Mouse (Mus musculus) CH12.LX (cell line): Measurements from ENCODE around the gene Crlf1. TPM values are rescaled to one million over a fixed set of nuclear protein-coding genes. Genes with fewer than 3 reads are reported as not detected.

Source experiments
- DNase-seq: peaks from one replicate; pipeline ENCODE4 v3.0.0-alpha.2; 2013; ENCODE audit errors: extremely low read depth
- H3K27ac ChIP-seq: 2 replicates; pipeline ENCODE4 v1.5.1; 2012; ENCODE audit warnings: low read depth, mild to moderate bottlenecking, control low read depth, moderate library complexity; ENCODE audit not compliant: insufficient read depth
- H3K27me3 ChIP-seq: replicated peaks from 2 replicates; pipeline ENCODE3; 2012; ENCODE audit warnings: inconsistent platforms
- H3K36me3 ChIP-seq, 2 experiments: replicated peaks in 1 of 2; 2 replicates each; pipeline versions ENCODE3 to v1.6.1; 2012; ENCODE audit warnings: inconsistent platforms in 1 of 2, low read length in 1 of 2, mild to moderate bottlenecking in 1 of 2, mixed read lengths in 1 of 2, moderate library complexity in 1 of 2; ENCODE audit not compliant: control insufficient read depth in 1 of 2, insufficient read depth in 1 of 2
- H3K4me1 ChIP-seq, 2 experiments: 2 replicates each; pipeline ENCODE4 v1.6.1; 2012; ENCODE audit warnings: inconsistent platforms in 1 of 2, moderate library complexity in 1 of 2; ENCODE audit not compliant: insufficient read depth in 2 of 2, control insufficient read depth in 1 of 2
- H3K4me2 ChIP-seq: 2 replicates; pipeline ENCODE4 v1.6.1; 2012; ENCODE audit warnings: low read depth, mild to moderate bottlenecking, control low read depth; ENCODE audit not compliant: poor library complexity, insufficient read depth, severe bottlenecking
- H3K4me3 ChIP-seq, 3 experiments: fragments of 150-350 bp in 1 of 3; sonication (generic) in 1 of 3; replicated peaks in 1 of 3; 2 replicates each; pipeline versions ENCODE3 to v1.5.1; 2011 to 2012; ENCODE audit warnings: low read depth in 2 of 3, low read length in 2 of 3, mild to moderate bottlenecking in 2 of 3, moderate library complexity in 2 of 3, control low read depth in 1 of 3, improper control_type of control experiment in 1 of 3, inconsistent platforms in 1 of 3, mixed read lengths in 1 of 3; ENCODE audit not compliant: poor library complexity in 1 of 3
- H3K79me2 ChIP-seq: replicated peaks from 2 replicates; pipeline ENCODE4 v1.6.1; 2012; ENCODE audit warnings: mild to moderate bottlenecking, moderate library complexity; ENCODE audit not compliant: control insufficient read depth, poor library complexity, insufficient read depth, severe bottlenecking; ENCODE audit errors: extremely low read depth
- H3K9ac ChIP-seq: 2 replicates; pipeline ENCODE4 v1.6.1; 2012; ENCODE audit warnings: low read depth, mild to moderate bottlenecking, control low read depth, moderate library complexity; ENCODE audit not compliant: insufficient read depth
- H3K9me3 ChIP-seq: replicated peaks from 2 replicates; pipeline ENCODE3; 2012; ENCODE audit warnings: low read length, inconsistent platforms, mixed read lengths
- BHLHE40 ChIP-seq: IDR thresholded peaks from 2 replicates; pipeline ENCODE4 v1.6.1; 2011; ENCODE audit warnings: mild to moderate bottlenecking, low read depth, low read length, improper control_type of control experiment
- CHD1 ChIP-seq: IDR thresholded peaks from 2 replicates; pipeline ENCODE4 v1.6.1; 2012; ENCODE audit warnings: low read depth, low read length, improper control_type of control experiment, inconsistent platforms
- CHD2 ChIP-seq: IDR thresholded peaks from 2 replicates; pipeline ENCODE4 v1.6.1; 2011; ENCODE audit warnings: low read length, improper control_type of control experiment
- CTCF ChIP-seq, 2 experiments: IDR thresholded peaks in 1 of 2; conservative IDR thresholded peaks in 1 of 2; 2 replicates each; pipeline ENCODE4 v1.5.1; 2011 to 2012; ENCODE audit warnings: low read depth in 2 of 2, low read length in 2 of 2, improper control_type of control experiment in 1 of 2, inconsistent platforms in 1 of 2, mild to moderate bottlenecking in 1 of 2, moderate library complexity in 1 of 2
- E2F4 ChIP-seq: IDR thresholded peaks from 2 replicates; pipeline ENCODE4 v1.6.1; 2011; ENCODE audit warnings: low read depth, low read length, improper control_type of control experiment; ENCODE audit not compliant: insufficient replicate concordance
- ELF1 ChIP-seq: IDR thresholded peaks from 2 replicates; pipeline ENCODE4 v1.6.1; 2014; ENCODE audit warnings: low read depth, mild to moderate bottlenecking, inconsistent platforms, low read length, improper control_type of control experiment
- EP300 ChIP-seq: IDR thresholded peaks from 2 replicates; pipeline ENCODE4 v1.6.1; 2011; ENCODE audit warnings: low read length, improper control_type of control experiment
- ETS1 ChIP-seq: conservative IDR thresholded peaks from 2 replicates; pipeline ENCODE4 v1.6.1; 2012; ENCODE audit warnings: low read depth, mild to moderate bottlenecking, inconsistent platforms, low read length, improper control_type of control experiment, moderate library complexity
- GABPA ChIP-seq: IDR thresholded peaks from 2 replicates; pipeline ENCODE4 v1.6.1; 2012; ENCODE audit warnings: low read depth, low read length, improper control_type of control experiment, inconsistent platforms; ENCODE audit not compliant: insufficient replicate concordance
- HCFC1 ChIP-seq: IDR thresholded peaks from 2 replicates; pipeline ENCODE4 v1.6.1; 2012; ENCODE audit warnings: low read depth, mild to moderate bottlenecking, inconsistent platforms, low read length, improper control_type of control experiment
- IRF4 ChIP-seq: IDR thresholded peaks from 2 replicates; pipeline ENCODE4 v1.6.1; 2014; ENCODE audit warnings: low read depth, mild to moderate bottlenecking, inconsistent platforms, low read length, improper control_type of control experiment
- JUN ChIP-seq: IDR thresholded peaks from 2 replicates; pipeline ENCODE4 v1.6.1; 2011; ENCODE audit warnings: low read depth, mild to moderate bottlenecking, low read length, improper control_type of control experiment, moderate library complexity; ENCODE audit not compliant: insufficient read depth
- JUND ChIP-seq: conservative IDR thresholded peaks from 2 replicates; pipeline ENCODE4 v1.6.1; 2011; ENCODE audit warnings: low read depth, low read length, improper control_type of control experiment
- KAT2A ChIP-seq: IDR thresholded peaks from 2 replicates; pipeline ENCODE4 v1.6.1; 2012; ENCODE audit warnings: low read length, improper control_type of control experiment, inconsistent platforms; ENCODE audit not compliant: insufficient replicate concordance
- MAFK ChIP-seq: IDR thresholded peaks from 2 replicates; pipeline ENCODE4 v1.6.1; 2011; ENCODE audit warnings: low read length, improper control_type of control experiment; ENCODE audit not compliant: insufficient replicate concordance
- MAX ChIP-seq: IDR thresholded peaks from 2 replicates; pipeline ENCODE4 v1.6.1; 2011; ENCODE audit warnings: low read length, improper control_type of control experiment
- MAZ ChIP-seq: IDR thresholded peaks from 2 replicates; pipeline ENCODE4 v1.6.1; 2012; ENCODE audit warnings: low read depth, mild to moderate bottlenecking, inconsistent platforms, low read length, improper control_type of control experiment, moderate library complexity
- MEF2A ChIP-seq: IDR thresholded peaks from 2 replicates; pipeline ENCODE4 v1.6.1; 2014; ENCODE audit warnings: low read depth, mild to moderate bottlenecking, inconsistent platforms, low read length, improper control_type of control experiment, borderline replicate concordance
- MXI1 ChIP-seq: IDR thresholded peaks from 2 replicates; pipeline ENCODE4 v1.6.1; 2011; ENCODE audit warnings: mild to moderate bottlenecking, low read depth, low read length, improper control_type of control experiment
- MYC ChIP-seq: IDR thresholded peaks from 2 replicates; pipeline ENCODE4 v1.6.1; 2011; ENCODE audit warnings: low read depth, mild to moderate bottlenecking, improper control_type of control experiment, low read length
- NELFE ChIP-seq: IDR thresholded peaks from 2 replicates; pipeline ENCODE4 v1.6.1; 2011; ENCODE audit warnings: low read depth, low read length, improper control_type of control experiment
- NRF1 ChIP-seq: IDR thresholded peaks from 2 replicates; pipeline ENCODE4 v1.6.1; 2014; ENCODE audit warnings: low read depth, mild to moderate bottlenecking, inconsistent platforms, low read length, improper control_type of control experiment, moderate library complexity
- PAX5 ChIP-seq: IDR thresholded peaks from 2 replicates; pipeline ENCODE4 v1.6.1; 2012; ENCODE audit warnings: low read length, inconsistent platforms, mixed read lengths
- POLR2A ChIP-seq: IDR thresholded peaks from 2 replicates; pipeline ENCODE4 v1.6.1; 2011; ENCODE audit warnings: low read depth, mild to moderate bottlenecking, improper control_type of control experiment, low read length
- POLR2AphosphoS2 ChIP-seq: IDR thresholded peaks from 2 replicates; pipeline ENCODE4 v1.6.1; 2011; ENCODE audit warnings: low read depth, low read length, improper control_type of control experiment
- RAD21 ChIP-seq: IDR thresholded peaks from 2 replicates; pipeline ENCODE4 v1.6.1; 2011; ENCODE audit warnings: low read depth, mild to moderate bottlenecking, low read length, improper control_type of control experiment, moderate library complexity
- RCOR1 ChIP-seq: conservative IDR thresholded peaks from 2 replicates; pipeline ENCODE4 v1.6.1; 2012; ENCODE audit warnings: low read depth, mild to moderate bottlenecking, inconsistent platforms, low read length, improper control_type of control experiment
- SIN3A ChIP-seq: IDR thresholded peaks from 2 replicates; pipeline ENCODE4 v1.6.1; 2012; ENCODE audit warnings: low read length, improper control_type of control experiment, inconsistent platforms
- SMC3 ChIP-seq: IDR thresholded peaks from 2 replicates; pipeline ENCODE4 v1.6.1; 2011; ENCODE audit warnings: low read depth, low read length, improper control_type of control experiment
- TBP ChIP-seq: conservative IDR thresholded peaks from 2 replicates; pipeline ENCODE4 v1.6.1; 2011; ENCODE audit warnings: low read depth, low read length, improper control_type of control experiment
- TCF12 ChIP-seq: IDR thresholded peaks from 2 replicates; pipeline ENCODE4 v1.6.1; 2014; ENCODE audit warnings: low read depth, mild to moderate bottlenecking, inconsistent platforms, low read length, improper control_type of control experiment
- UBTF ChIP-seq: IDR thresholded peaks from 2 replicates; pipeline ENCODE4 v1.6.1; 2012; ENCODE audit warnings: low read depth, mild to moderate bottlenecking, inconsistent platforms, low read length, improper control_type of control experiment, moderate library complexity
- USF1 ChIP-seq: IDR thresholded peaks from 2 replicates; pipeline ENCODE4 v1.6.1; 2014; ENCODE audit warnings: low read depth, mild to moderate bottlenecking, inconsistent platforms, low read length, improper control_type of control experiment
- USF2 ChIP-seq: conservative IDR thresholded peaks from 2 replicates; pipeline ENCODE4 v1.6.1; 2011; ENCODE audit warnings: low read depth, low read length, improper control_type of control experiment
- ZC3H11A ChIP-seq: IDR thresholded peaks from 2 replicates; pipeline ENCODE4 v1.6.1; 2012; ENCODE audit warnings: low read depth, mild to moderate bottlenecking, inconsistent platforms, low read length, improper control_type of control experiment
- ZKSCAN1 ChIP-seq: IDR thresholded peaks from 2 replicates; pipeline ENCODE4 v1.6.1; 2012; ENCODE audit warnings: low read depth, inconsistent platforms, low read length, improper control_type of control experiment, borderline replicate concordance
- ZMIZ1 ChIP-seq: IDR thresholded peaks from 2 replicates; pipeline ENCODE4 v1.6.1; 2012; ENCODE audit warnings: low read depth, mild to moderate bottlenecking, inconsistent platforms, low read length, improper control_type of control experiment
- ZNF384 ChIP-seq: IDR thresholded peaks from 2 replicates; pipeline ENCODE4 v1.6.1; 2012; ENCODE audit warnings: low read depth, low read length, improper control_type of control experiment, inconsistent platforms
- dilution Hi-C: fragments of 300-500 bp; cut with MboI; formaldehyde crosslinking; loops from 2 replicates; pipeline ENCODE4 v1.14.3; 2020; ENCODE audit warnings: low sequenced_read_pairs; ENCODE audit not compliant: extremely low pct_unique_long_range_greater_than_20kb, extremely low pct_ligation_motif_present
- in situ Hi-C: fragments of 300-500 bp; cut with MboI; formaldehyde crosslinking; loops from 3 replicates; pipeline ENCODE4 v1.14.3; 2019; ENCODE audit warnings: low sequenced_read_pairs, low pct_ligation_motif_present, low pct_unique_long_range_greater_than_20kb, mixed read lengths
- polyA plus RNA-seq: library from polyadenylated mRNA; unstranded; fragments of >175 nt; gene quantifications from 2 replicates; pipeline ENCODE4 v1.2.1, GENCODE M21; 2012; ENCODE audit warnings: low read depth; ENCODE audit not compliant: insufficient read length
- total RNA-seq, 2 experiments: library from RNA; depleted of rRNA; stranded (reverse); fragments of 300-350 nt in 1 of 2; fragments of >200 nt in 1 of 2; gene quantifications; 2 replicates each; pipeline ENCODE4 v1.2.3; 2012 to 2014

Gene Crlf1
- total and polyA plus RNA-seq, 3 experiments = 0.42 to 1.1 (median 0.44) TPM

DNA sequence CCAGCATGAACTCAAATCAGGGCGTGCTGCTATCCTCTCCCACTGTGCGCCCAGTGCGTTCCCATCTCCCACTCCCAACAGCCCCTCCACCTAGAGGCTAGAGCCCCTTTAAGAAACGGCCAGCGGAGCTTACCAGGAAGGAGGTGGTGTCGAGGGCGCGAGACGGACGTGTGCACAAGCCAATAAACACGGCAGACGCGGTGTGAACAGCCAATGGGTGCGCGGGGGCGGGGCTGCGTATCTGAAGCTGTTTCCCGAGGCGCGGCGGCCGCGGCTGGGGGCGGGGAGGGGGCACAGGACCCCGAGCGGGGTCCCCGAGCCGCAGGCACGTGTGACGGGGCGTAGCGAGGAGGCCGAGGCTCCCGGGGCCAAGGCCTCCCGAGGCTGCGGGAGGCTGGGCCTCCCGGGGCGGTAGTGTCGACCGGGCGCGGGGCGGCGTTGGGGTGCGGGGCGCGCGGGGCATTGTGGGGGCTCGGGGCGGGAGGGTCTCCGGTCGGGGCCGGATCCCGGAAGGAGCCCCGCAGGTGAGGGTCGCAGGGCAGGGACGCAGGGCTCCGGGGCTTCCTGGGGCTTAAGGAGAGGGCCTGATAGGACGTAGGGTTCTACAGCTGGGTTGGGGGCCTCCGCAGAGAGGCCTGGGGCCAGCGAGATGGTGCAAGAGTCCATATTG, 34.7 kb downstream of the Crlf1 start, which contains the start of the genes Fkbp8 and Kxd1:
Fkbp8 (plus strand) TSS at position 213 of the 670 bp plus-strand sequence.
Kxd1 (minus strand) TSS at position 445 of the 670 bp plus-strand sequence.
- Histone ChIP-seq H3K4me3 (peak within 1 kb of the TSS; percentile 86 to 97 (median 90)), H3K9me3 (no peaks in the 10 kb centered on the region), H3K36me3 (peaks cover 26 to 36% of the 10 kb centered on the region in 2 experiments), H3K4me2 (peak within 1 kb of the TSS; percentile 87), H3K27me3 (no peaks in the 10 kb centered on the region), H3K4me1 (peaks cover 9 to 35% of the 10 kb centered on the region in 2 experiments), H3K79me2 (peaks cover 4% of the 10 kb centered on the region), H3K27ac (peak within 1 kb of the TSS; percentile 16), H3K9ac (peak within 1 kb of the TSS; percentile 99)
- in situ Hi-C loops (no loop called here), dilution Hi-C loops (no loop called here)
- TF ChIP-seq SMC3 (no peak), NRF1 (peak; percentile 57), GABPA (no peak), UBTF (no peak), ETS1 (no peak), USF2 (no peak), ELF1 (peak; percentile 87), MAZ (peak; percentile 74), POLR2A (peak; percentile 63), ZMIZ1 (peak; percentile 60; the same call in 1 of the 2 replicates), MEF2A (peak; percentile 41; the same call in 1 of the 2 replicates), TCF12 (peak; percentile 45; the same call in 1 of the 2 replicates), SIN3A (peak; percentile 84), POLR2AphosphoS2 (0 out of 2 replicates have a peak, but pooled peaks have one; percentile 56), E2F4 (no peak), MAFK (no peak), ZKSCAN1 (no peak), MXI1 (no peak; the same call in 1 of the 2 replicates), MAX (0 out of 2 replicates have a peak, but pooled peaks have one; percentile 48), CHD2 (peak; percentile 94), NELFE (peak; percentile 53), ZC3H11A (no peak), HCFC1 (peak; percentile 66), KAT2A (no peak), JUND (no peak), PAX5 (no peak), RCOR1 (no peak), RAD21 (no peak), IRF4 (0 out of 2 replicates have a peak, but pooled peaks have one; percentile 18), USF1 (no peak), CTCF (conservative IDR thresholded peaks at IDR 0.05 in 1 of 2, IDR thresholded peaks at IDR 0.05 in 1 of 2; ENCODE audit: low read depth in 2 of 2, low read length in 2 of 2) (no peak), JUN (no peak), ZNF384 (no peak), MYC (no peak), CHD1 (no peak), TBP (0 out of 2 replicates have a peak, but pooled peaks have one; percentile 54), EP300 (no peak), BHLHE40 (peak; percentile 53; the same call in 1 of the 2 replicates)
- peak; percentile 92 for DNase-seq
